Mouse (Mus musculus) adrenal gland, adult 18-20 months (tissue): ENCODE data around the gene Tbc1d13. TPM values are rescaled to one million over a fixed set of nuclear protein-coding genes. Genes with fewer than 3 reads are reported as not detected.
A peak's percentile ranks its signal among the peaks of the same experiment; 100 is the strongest.
"Not testable (repeated sequence)": the region's sequence is repeated elsewhere in the genome, so short reads cannot be mapped to it uniquely, and the experiment has no call there.

Experiments
- DNase-seq, 2 experiments: peaks; one replicate each; pipeline ENCODE4 v3.0.0; 2021 to 2022; ENCODE audit warnings: low spot score in 2 of 2
- total RNA-seq, 2 experiments: library from RNA; stranded (reverse); gene quantifications; 1 replicate in 1 of 2; 2 replicates in 1 of 2; pipeline ENCODE4 v1.2.3; 2021

Tbc1d13 gene
- total RNA-seq, 2 experiments from 2014 or later, result 38.5 to 53.2 TPM

- peak; percentile 91 to 92 for DNase-seq
These were observed 44.4 kb downstream of the Tbc1d13 start, which contains the start of gene Spout1 for GRCm38 (mm10) chr2:30177700-30178675. Spout1 (minus strand) TSS chr2:30178459.

- not testable (repeated sequence) for DNase-seq
These were observed 45.2 kb downstream of the Tbc1d13 start for GRCm38 (mm10) chr2:30178711-30179110.

- DNase-seq, result no peak
These were observed 48.9 kb downstream of the Tbc1d13 start for GRCm38 (mm10) chr2:30182424-30182823.

- no peak for DNase-seq
These were observed 50.2 kb downstream of the Tbc1d13 start for GRCm38 (mm10) chr2:30183721-30184120.

GRCm38 (mm10) chr2:30185276-30185675, 51.7 kb downstream of the Tbc1d13 start:
- DNase-seq, result no peak

- no peak for DNase-seq
These were observed 52.1 kb downstream of the Tbc1d13 start for GRCm38 (mm10) chr2:30185681-30186080.

- no peak for DNase-seq
These were observed 58.4 kb downstream of the Tbc1d13 start for GRCm38 (mm10) chr2:30191790-30192580.

- no peak for DNase-seq
These were observed 61.1 kb downstream of the Tbc1d13 start for GRCm38 (mm10) chr2:30194656-30195055.

- no peak for DNase-seq
These were observed 64.5 kb downstream of the Tbc1d13 start for GRCm38 (mm10) chr2:30198021-30198420.

GRCm38 (mm10) chr2:30199984-30200383, 66.4 kb downstream of the Tbc1d13 start:
- DNase-seq, result no peak

GRCm38 (mm10) chr2:30200388-30200925, 66.9 kb downstream of the Tbc1d13 start:
- DNase-seq, result no peak

Other genes starting within 250 kb of the Tbc1d13 start
- gene Odf2, start 244.5 kb upstream of the Tbc1d13 start, total RNA-seq, result 10 to 100 TPM; 28.2 to 36.4 TPM
- gene Gle1, start 198.3 kb upstream of the Tbc1d13 start, total RNA-seq, result 10 to 100 TPM; 28.1 to 30.8 TPM
- 100 to 1,000 TPM; 191 to 224 TPM for gene Sptan1, start 168.2 kb upstream of the Tbc1d13 start, total RNA-seq
- gene Wdr34, start 84.9 kb upstream of the Tbc1d13 start, total RNA-seq, result 10 to 100 TPM; 15.9 to 18.3 TPM
- 100 to 1,000 TPM; 210 to 272 TPM for gene Set, start 76.4 kb upstream of the Tbc1d13 start, total RNA-seq
- 1 to 10 TPM; 5.6 to 6.2 TPM for gene Pkn3, start 56.1 kb upstream of the Tbc1d13 start, total RNA-seq
- gene Zdhhc12, start 40.1 kb upstream of the Tbc1d13 start, total RNA-seq, result 10 to 100 TPM in 1 of 2 experiments, 1 to 10 TPM in 1; 9.7 to 15.6 TPM
- gene Zer1, start 9.2 kb upstream of the Tbc1d13 start, total RNA-seq, result 10 to 100 TPM; 31.6 to 40.4 TPM
- 10 to 100 TPM; 34.0 to 40.6 TPM for gene Endog, start 37.7 kb downstream of the Tbc1d13 start, total RNA-seq
- gene Spout1, start 44.7 kb downstream of the Tbc1d13 start, total RNA-seq, result 10 to 100 TPM; 21.1 to 25.4 TPM
- 10 to 100 TPM; 18.2 to 26.3 TPM for gene Kyat1, start 72.1 kb downstream of the Tbc1d13 start, total RNA-seq
- gene Lrrc8a, start 104.0 kb downstream of the Tbc1d13 start, total RNA-seq, result 10 to 100 TPM; 61.9 to 64.7 TPM
- gene Gm28035, start 106.8 kb downstream of the Tbc1d13 start, total RNA-seq, result 1 to 10 TPM; 1.4 to 2.3 TPM
- 10 to 100 TPM; 13.6 to 18.0 TPM for gene Phyhd1, start 132.5 kb downstream of the Tbc1d13 start, total RNA-seq
- not detected for gene Gm28038, start 147.3 kb downstream of the Tbc1d13 start, total RNA-seq
- gene Dolk, start 152.6 kb downstream of the Tbc1d13 start, total RNA-seq, result 10 to 100 TPM; 40.8 to 41.6 TPM
- 10 to 100 TPM; 29.6 to 30.3 TPM for gene Nup188, start 152.7 kb downstream of the Tbc1d13 start, total RNA-seq
- 10 to 100 TPM; 88.6 to 92.1 TPM for gene Sh3glb2, start 225.6 kb downstream of the Tbc1d13 start, total RNA-seq
- 100 to 1,000 TPM in 1 of 2 experiments, 10 to 100 TPM in 1; 83.1 to 102 TPM for gene Miga2, start 230.5 kb downstream of the Tbc1d13 start, total RNA-seq